Mouse (Mus musculus): ENCODE results near the gene Pold1. TPM values are rescaled to one million over a fixed set of nuclear protein-coding genes. Genes with fewer than 3 reads are reported as not detected.

Gene Pold1
- 94.2 and 94.3 TPM in 2 replicates for polyA plus RNA-seq (2016; fragmentation: Nextera tagmentation; extraction: Ambion mirVana)

DNA sequence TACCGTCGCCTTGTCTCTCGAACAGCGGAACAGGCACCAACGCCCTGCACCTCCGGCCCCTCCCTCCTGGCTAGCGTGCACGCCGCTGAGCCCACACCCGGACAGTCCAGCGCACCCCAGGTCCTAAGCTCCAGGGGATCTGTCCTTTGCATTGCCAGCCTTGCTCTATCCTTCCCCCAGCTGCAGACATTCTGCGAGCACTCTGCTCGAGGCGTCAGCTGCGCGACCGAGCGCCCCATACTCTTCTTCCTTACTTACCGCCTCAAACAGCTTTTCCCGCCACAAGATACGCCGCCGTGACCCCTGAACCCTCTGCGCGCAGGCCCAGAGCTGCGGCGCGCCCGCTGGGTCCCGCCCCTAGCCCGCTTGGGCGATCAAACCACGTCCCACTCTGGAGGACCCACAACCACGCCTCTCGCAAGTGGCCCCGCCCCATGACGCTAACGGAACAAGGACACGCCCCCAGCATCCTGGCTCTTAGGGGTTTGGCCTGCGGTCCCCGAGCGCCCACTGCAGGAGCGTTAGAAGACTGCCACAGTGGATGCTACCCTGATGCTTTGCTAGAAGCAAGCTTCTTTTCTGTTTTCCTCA, at the start of gene Pold1:
Gene Pold1, minus strand, starts transcription at position 353 of the 591 bp plus-strand sequence.
- Histone ChIP-seq H3K4me2 (peak within 1 kb of the TSS; percentile 94), H3K27me3 (replicated peaks) (no peaks in the 10 kb centered on the region), H3K9me3 (replicated peaks) (no peaks in the 10 kb centered on the region), H3K4me3 (peak within 1 kb of the TSS; percentile 76), H3K27ac (peak within 1 kb of the TSS; percentile 91), H3K36me3 (peaks cover 63% of the 10 kb centered on the region), H3K9ac (peak within 1 kb of the TSS; percentile 76), H3K4me1 (peaks cover 32% of the 10 kb centered on the region)
- under 1% methylated on average over 43 of the region's 43 CpGs for WGBS (ENCODE audit: insufficient replicate concordance)
- peak; percentile 94 for ATAC-seq

GRCm38 (mm10) chr7:44598336-44598735, 49.7 kb upstream of the Pold1 start:
- Histone ChIP-seq H3K36me3 (no peaks in the 10 kb centered on the region), H3K9ac (no peak overlapping the region), H3K4me3 (no peak overlapping the region), H3K9me3 (replicated peaks) (no peaks in the 10 kb centered on the region), H3K4me1 (no peaks in the 10 kb centered on the region), H3K27me3 (replicated peaks) (peaks cover 73% of the 10 kb centered on the region), H3K27ac (no peak overlapping the region), H3K4me2 (no peak overlapping the region)
- 63% methylated on average over 12 of the region's 12 CpGs for WGBS (ENCODE audit: insufficient replicate concordance)
- ATAC-seq = no peak

GRCm38 (mm10) chr7:44597666-44598065, 49.0 kb upstream of the Pold1 start:
- Histone ChIP-seq H3K27me3 (replicated peaks) (peaks cover 73% of the 10 kb centered on the region), H3K9me3 (replicated peaks) (no peaks in the 10 kb centered on the region), H3K4me1 (no peaks in the 10 kb centered on the region), H3K4me3 (no peak overlapping the region), H3K4me2 (no peak overlapping the region), H3K9ac (no peak overlapping the region), H3K36me3 (no peaks in the 10 kb centered on the region), H3K27ac (no peak overlapping the region)
- ATAC-seq = no peak
- WGBS (ENCODE audit: insufficient replicate concordance) = 67% methylated on average over 4 of the region's 4 CpGs

DNA sequence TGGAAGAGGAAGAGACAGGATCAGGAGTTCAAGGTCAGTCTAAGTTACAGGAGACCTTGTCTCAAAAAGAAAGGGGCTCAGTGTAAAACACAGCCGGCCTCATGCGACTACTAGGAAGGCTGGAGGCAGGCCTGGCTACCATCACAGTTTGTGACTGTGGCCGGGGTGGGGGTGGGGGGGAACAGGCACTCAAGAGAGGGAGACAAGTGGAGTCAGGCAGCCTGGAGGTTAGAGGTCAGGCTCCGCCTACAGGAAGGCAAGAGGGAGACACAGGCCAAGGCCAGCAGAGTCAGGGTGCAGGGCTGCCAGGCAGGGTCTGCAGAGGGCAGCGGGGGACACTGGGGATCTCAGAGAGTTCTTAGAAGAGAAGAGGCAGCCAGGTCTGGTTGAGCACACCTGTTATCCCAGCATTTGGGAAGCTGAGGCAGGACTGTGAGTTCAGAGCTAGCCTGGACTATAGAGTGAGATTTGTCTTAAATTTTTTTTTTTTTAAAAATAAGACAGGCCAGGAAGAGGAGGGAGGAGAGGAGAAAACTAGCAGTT, 48.4 kb upstream of the Pold1 start:
- H3K27me3 ChIP-seq (replicated peaks) = peaks cover 73% of the 10 kb centered on the region

GRCm38 (mm10) chr7:44596051-44596450, 47.4 kb upstream of the Pold1 start:
- H3K27ac ChIP-seq = no peak overlapping the region
- H3K4me2 ChIP-seq = no peak overlapping the region
- 75% methylated on average over 6 of the region's 6 CpGs for WGBS (ENCODE audit: insufficient replicate concordance)
- no peaks in the 10 kb centered on the region for H3K36me3 ChIP-seq
- no peak overlapping the region for H3K4me3 ChIP-seq
- no peak for ATAC-seq
- no peak overlapping the region for H3K9ac ChIP-seq
- peaks cover 7% of the 10 kb centered on the region for H3K4me1 ChIP-seq
- H3K27me3 ChIP-seq (replicated peaks) = peaks cover 73% of the 10 kb centered on the region
- H3K9me3 ChIP-seq (replicated peaks) = no peaks in the 10 kb centered on the region

More for the DNA sequence above, 48.4 kb upstream of the Pold1 start:
- Histone ChIP-seq H3K9ac (no peak overlapping the region), H3K4me3 (no peak overlapping the region), H3K27ac (no peak overlapping the region), H3K4me2 (no peak overlapping the region), H3K9me3 (replicated peaks) (no peaks in the 10 kb centered on the region), H3K36me3 (no peaks in the 10 kb centered on the region), H3K4me1 (no peaks in the 10 kb centered on the region)
- WGBS (ENCODE audit: insufficient replicate concordance) = 39% methylated on average over 5 of the region's 5 CpGs
- no peak for ATAC-seq

DNA sequence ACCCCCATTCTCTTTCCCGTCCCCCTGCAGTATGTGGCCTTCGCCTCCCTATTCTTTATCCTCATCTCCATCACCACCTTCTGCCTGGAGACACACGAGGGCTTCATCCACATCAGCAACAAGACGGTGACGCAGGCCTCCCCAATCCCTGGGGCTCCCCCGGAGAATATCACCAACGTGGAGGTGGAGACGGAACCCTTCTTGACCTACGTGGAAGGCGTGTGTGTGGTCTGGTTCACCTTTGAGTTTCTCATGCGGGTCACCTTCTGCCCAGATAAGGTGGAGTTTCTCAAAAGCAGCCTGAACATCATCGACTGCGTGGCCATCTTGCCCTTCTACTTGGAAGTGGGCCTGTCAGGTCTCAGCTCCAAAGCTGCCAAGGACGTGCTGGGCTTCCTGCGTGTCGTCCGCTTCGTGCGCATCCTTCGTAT, 46.5 kb upstream of the Pold1 start:
- peaks cover 13% of the 10 kb centered on the region for H3K4me1 ChIP-seq
- H3K27ac ChIP-seq = no peak overlapping the region
- peaks cover 73% of the 10 kb centered on the region for H3K27me3 ChIP-seq (replicated peaks)
- H3K4me2 ChIP-seq = no peak overlapping the region
- WGBS (ENCODE audit: insufficient replicate concordance) = 77% methylated on average over 20 of the region's 20 CpGs
- H3K9ac ChIP-seq = no peak overlapping the region
- H3K9me3 ChIP-seq (replicated peaks) = no peaks in the 10 kb centered on the region
- no peak overlapping the region for H3K4me3 ChIP-seq
- H3K36me3 ChIP-seq = no peaks in the 10 kb centered on the region
- no peak for ATAC-seq

DNA sequence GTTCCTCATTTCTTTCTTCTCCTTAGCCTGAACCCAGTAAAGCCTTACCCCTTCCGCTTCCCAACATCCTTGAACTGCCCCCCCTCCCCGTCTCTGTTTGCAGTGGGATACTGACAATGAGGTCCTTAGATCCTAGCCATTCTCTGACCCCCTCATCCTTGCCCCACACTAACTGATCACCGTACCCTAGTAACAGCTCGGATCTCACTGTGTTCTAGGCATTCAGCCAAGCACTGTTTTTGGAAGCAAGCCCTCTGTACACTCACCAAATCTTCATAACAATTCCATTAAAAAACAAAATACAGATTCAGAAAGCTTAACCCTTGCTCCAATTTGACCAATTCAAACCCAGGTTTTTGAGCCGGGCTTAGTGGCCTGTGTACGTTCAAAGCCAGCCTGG, 45.6 kb upstream of the Pold1 start:
- ATAC-seq = no peak
- WGBS (ENCODE audit: insufficient replicate concordance) = 64% methylated on average over 6 of the region's 6 CpGs
- no peak overlapping the region for H3K9ac ChIP-seq
- no peak overlapping the region for H3K4me2 ChIP-seq
- no peak overlapping the region for H3K4me3 ChIP-seq
- no peaks in the 10 kb centered on the region for H3K9me3 ChIP-seq (replicated peaks)
- H3K27me3 ChIP-seq (replicated peaks) = peaks cover 73% of the 10 kb centered on the region
- H3K27ac ChIP-seq = no peak overlapping the region
- H3K36me3 ChIP-seq = no peaks in the 10 kb centered on the region
- peaks cover 19% of the 10 kb centered on the region for H3K4me1 ChIP-seq

GRCm38 (mm10) chr7:44593775-44594174, 45.1 kb upstream of the Pold1 start:
- Histone ChIP-seq H3K27ac (no peak overlapping the region), H3K4me3 (no peak overlapping the region), H3K27me3 (replicated peaks) (peaks cover 76% of the 10 kb centered on the region), H3K36me3 (no peaks in the 10 kb centered on the region), H3K4me1 (peaks cover 23% of the 10 kb centered on the region), H3K9me3 (replicated peaks) (no peaks in the 10 kb centered on the region), H3K9ac (no peak overlapping the region), H3K4me2 (no peak overlapping the region)
- WGBS (ENCODE audit: insufficient replicate concordance) = 2% methylated on average over 22 of the region's 22 CpGs
- peak; percentile 11; the same call in 1 of the 2 replicates for ATAC-seq

GRCm38 (mm10) chr7:44593051-44593450, 44.4 kb upstream of the Pold1 start:
- Histone ChIP-seq H3K4me2 (no peak overlapping the region), H3K9ac (no peak overlapping the region), H3K27ac (no peak overlapping the region), H3K4me3 (no peak overlapping the region), H3K27me3 (replicated peaks) (peaks cover 80% of the 10 kb centered on the region), H3K36me3 (no peaks in the 10 kb centered on the region), H3K9me3 (replicated peaks) (no peaks in the 10 kb centered on the region), H3K4me1 (peaks cover 29% of the 10 kb centered on the region)
- WGBS (ENCODE audit: insufficient replicate concordance) = 6% methylated on average over 15 of the region's 15 CpGs
- ATAC-seq = no peak

- H3K4me2 ChIP-seq = peak overlapping the region; percentile 88
- H3K4me3 ChIP-seq = peak overlapping the region; percentile 57
- peaks cover 29% of the 10 kb centered on the region for H3K4me1 ChIP-seq
- no peak for ATAC-seq
- no peaks in the 10 kb centered on the region for H3K36me3 ChIP-seq
- peaks cover 95% of the 10 kb centered on the region for H3K27me3 ChIP-seq (replicated peaks)
- no peak overlapping the region for H3K27ac ChIP-seq
- H3K9ac ChIP-seq = no peak overlapping the region
- no peaks in the 10 kb centered on the region for H3K9me3 ChIP-seq (replicated peaks)
- 2% methylated on average over 60 of the region's 60 CpGs for WGBS (ENCODE audit: insufficient replicate concordance)
These were observed 42.9 kb upstream of the Pold1 start for GRCm38 (mm10) chr7:44591348-44592116.

GRCm38 (mm10) chr7:44590402-44591347, 42.0 kb upstream of the Pold1 start, which contains the start of gene Kcnc3:
Kcnc3 (plus strand) TSS chr7:44590664.
- ATAC-seq = peak; percentile 86
- Histone ChIP-seq H3K9ac (peak within 1 kb of the TSS; percentile 44), H3K27ac (no peak within 1 kb of the TSS), H3K9me3 (replicated peaks) (no peaks in the 10 kb centered on the region), H3K36me3 (no peaks in the 10 kb centered on the region), H3K27me3 (replicated peaks) (peaks cover 98% of the 10 kb centered on the region), H3K4me1 (peaks cover 29% of the 10 kb centered on the region), H3K4me2 (peak within 1 kb of the TSS; percentile 88), H3K4me3 (peak within 1 kb of the TSS; percentile 57)
- WGBS (ENCODE audit: insufficient replicate concordance) = 1% methylated on average over 80 of the region's 80 CpGs

Measured in liver, embryonic 12.5 days (tissue).